Mouse (Mus musculus) forebrain, embryonic 11.5 days (tissue): Measurements from ENCODE around the gene Xrcc6. TPM values are rescaled to one million over a fixed set of nuclear protein-coding genes. Genes with fewer than 3 reads are reported as not detected.

Source experiments
- ATAC-seq: fragments of 200-750 bp; cut with Nextera tagmentation; replicated peaks from 2 replicates; pipeline ENCODE4 v1.8.0; 2017; ENCODE audit warnings: moderate TSS enrichment; ENCODE audit not compliant: low FRiP score
- DNase-seq: peaks from one replicate; pipeline ENCODE4 v3.0.0-alpha.2; 2017; ENCODE audit warnings: low spot score
- H3K27ac ChIP-seq: fragments of 300-500 bp; sonication (generic); 2 replicates; pipeline ENCODE4 v1.5.1; 2014; ENCODE audit warnings: low read depth, low read length
- H3K27me3 ChIP-seq: fragments of 300-500 bp; sonication (generic); 2 replicates; pipeline ENCODE4 v1.6.1; 2014; ENCODE audit warnings: mild to moderate bottlenecking, low read length, mixed read lengths; ENCODE audit not compliant: control insufficient read depth, insufficient read depth
- H3K36me3 ChIP-seq: fragments of 300-500 bp; sonication (generic); 2 replicates; pipeline ENCODE4 v1.6.1; 2014; ENCODE audit warnings: mild to moderate bottlenecking, low read length, moderate library complexity, mixed read lengths; ENCODE audit not compliant: control insufficient read depth, insufficient read depth
- H3K4me1 ChIP-seq: fragments of 300-500 bp; sonication (generic); replicated peaks from 2 replicates; pipeline ENCODE4 v1.6.1; 2014; ENCODE audit warnings: low read length, mixed read lengths; ENCODE audit not compliant: control insufficient read depth, insufficient read depth
- H3K4me2 ChIP-seq: fragments of 300-500 bp; sonication (generic); 2 replicates; pipeline ENCODE4 v1.6.1; 2014; ENCODE audit warnings: low read depth, mild to moderate bottlenecking, low read length, moderate library complexity, mixed read lengths; ENCODE audit not compliant: severe bottlenecking
- H3K4me3 ChIP-seq: fragments of 300-500 bp; sonication (generic); 2 replicates; pipeline ENCODE4 v1.5.1; 2014; ENCODE audit warnings: low read depth, low read length
- H3K9ac ChIP-seq: fragments of 300-500 bp; sonication (generic); 2 replicates; pipeline ENCODE4 v1.6.1; 2014; ENCODE audit warnings: low read length
- H3K9me3 ChIP-seq: fragments of 300-500 bp; sonication (generic); 2 replicates; pipeline ENCODE4 v1.6.1; 2016; ENCODE audit warnings: low read length, mixed read lengths; ENCODE audit not compliant: control insufficient read depth
- WGBS: fragments of 180-500 bp; shearing (Covaris S2); extraction: QIAGEN DNeasy Blood & Tissue Kit; methylation state at CpG from one replicate; pipeline ENCODE4 v1.1.7; 2014; 5-methylcytosine and 5-hydroxymethylcytosine counted together
- polyA plus RNA-seq: library from polyadenylated mRNA; unstranded; fragments of >200 nt; fragmentation: Nextera tagmentation; extraction: Ambion mirVana; gene quantifications from 2 replicates; pipeline ENCODE4 v1.2.1, GENCODE M21; 2014

Gene Xrcc6
- polyA plus RNA-seq, 1 experiment from 2014 or later: 72.9 TPM

GRCm38 (mm10) chr15:82017461-82017860 is 29.8 kb downstream of the Xrcc6 start:
- no peaks in the 10 kb centered on the region for H3K9me3 ChIP-seq
- H3K27me3 ChIP-seq: no peaks in the 10 kb centered on the region
- H3K4me2 ChIP-seq: no peak overlapping the region
- DNase-seq: no peak
- no peaks in the 10 kb centered on the region for H3K36me3 ChIP-seq
- peaks cover 3% of the 10 kb centered on the region for H3K4me1 ChIP-seq
- ATAC-seq: no peak
- H3K9ac ChIP-seq: no peak overlapping the region
- H3K27ac ChIP-seq: no peak overlapping the region
- WGBS: 78% methylated on average over 4 of the region's 4 CpGs
- H3K4me3 ChIP-seq: no peak overlapping the region

- Histone ChIP-seq H3K27me3 (no peaks in the 10 kb centered on the region), H3K4me1 (peaks cover 3% of the 10 kb centered on the region), H3K4me2 (no peak overlapping the region), H3K9ac (no peak overlapping the region), H3K4me3 (no peak overlapping the region), H3K27ac (no peak overlapping the region), H3K9me3 (no peaks in the 10 kb centered on the region), H3K36me3 (no peaks in the 10 kb centered on the region; the same call in 1 of the 2 replicates)
- DNase-seq (no peak), ATAC-seq (no peak)
- 84% methylated on average over 3 of the region's 3 CpGs for WGBS
These were observed 31.7 kb downstream of the Xrcc6 start for GRCm38 (mm10) chr15:82019288-82019687.

DNA sequence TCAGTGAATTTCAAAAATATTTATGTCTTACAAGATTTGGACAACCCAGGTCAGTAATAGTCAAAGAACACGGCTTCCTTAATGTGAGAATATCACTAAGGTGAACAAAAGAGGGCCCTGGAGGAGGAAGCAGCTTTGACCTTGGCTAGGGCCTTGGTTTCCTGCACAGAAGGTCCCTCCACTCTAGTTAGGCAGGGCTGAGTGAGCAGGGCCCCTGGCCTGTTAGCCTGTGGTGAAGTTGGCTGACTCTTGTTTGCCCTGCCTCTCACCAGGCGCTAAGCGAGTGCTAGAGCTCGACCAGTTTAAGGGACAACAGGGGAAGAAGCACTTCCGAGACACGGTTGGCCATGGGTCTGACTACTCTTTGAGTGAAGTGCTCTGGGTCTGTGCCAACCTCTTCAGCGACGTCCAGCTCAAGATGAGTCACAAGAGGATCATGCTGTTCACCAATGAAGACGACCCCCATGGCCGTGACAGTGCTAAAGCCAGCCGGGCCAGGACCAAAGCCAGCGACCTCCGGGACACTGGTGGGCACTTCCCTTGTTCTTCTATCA is 35.0 kb downstream of the Xrcc6 start:
- Histone ChIP-seq H3K4me1 (no peaks in the 10 kb centered on the region), H3K27ac (no peak overlapping the region), H3K27me3 (no peaks in the 10 kb centered on the region), H3K4me2 (no peak overlapping the region), H3K9ac (no peak overlapping the region), H3K4me3 (no peak overlapping the region), H3K36me3 (peaks cover 13% of the 10 kb centered on the region), H3K9me3 (no peaks in the 10 kb centered on the region)
- ATAC-seq (no peak), DNase-seq (no peak)
- WGBS: 91% methylated on average over 13 of the region's 13 CpGs

DNA sequence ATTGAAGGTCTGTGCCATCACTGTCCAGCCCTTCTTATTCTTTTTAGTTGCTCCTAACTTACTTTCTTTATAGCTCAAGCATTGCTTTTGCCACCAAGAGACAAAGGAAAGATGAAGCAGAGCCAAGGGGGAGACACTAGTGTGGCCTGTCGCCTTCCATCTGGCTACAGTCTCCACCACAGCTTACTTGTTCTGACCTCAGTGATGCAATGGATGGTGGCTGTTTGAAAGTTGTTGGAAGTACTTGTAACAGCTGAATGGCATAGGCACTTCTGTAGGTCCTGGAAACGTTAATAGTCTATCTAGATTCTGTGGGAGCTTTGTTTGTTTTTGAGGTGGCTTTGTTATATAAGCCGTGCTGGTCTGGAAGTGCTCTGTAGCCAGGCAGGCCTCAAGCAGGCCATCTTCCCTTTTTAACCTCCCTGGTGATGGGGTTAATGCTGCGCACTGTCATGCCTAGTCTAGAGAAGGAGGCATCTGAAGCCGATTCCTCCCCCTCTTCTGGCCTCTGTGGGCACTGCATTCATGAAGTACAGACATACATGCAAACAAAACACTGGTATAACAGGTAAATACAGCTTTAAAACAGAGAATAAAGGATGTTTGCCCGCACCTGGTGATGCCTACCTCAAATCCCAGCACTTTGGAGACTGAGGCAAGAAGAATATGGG is 36.5 kb downstream of the Xrcc6 start:
- DNase-seq: no peak
- H3K4me3 ChIP-seq: no peak overlapping the region
- H3K4me2 ChIP-seq: no peak overlapping the region
- H3K36me3 ChIP-seq: peaks cover 14% of the 10 kb centered on the region
- H3K27me3 ChIP-seq: no peaks in the 10 kb centered on the region
- no peaks in the 10 kb centered on the region for H3K9me3 ChIP-seq
- 92% methylated on average over 6 of the region's 6 CpGs for WGBS
- H3K4me1 ChIP-seq: no peaks in the 10 kb centered on the region
- no peak for ATAC-seq
- no peak overlapping the region for H3K27ac ChIP-seq
- H3K9ac ChIP-seq: no peak overlapping the region

- Histone ChIP-seq H3K9ac (no peak overlapping the region), H3K4me3 (no peak overlapping the region), H3K27ac (no peak overlapping the region), H3K4me1 (no peaks in the 10 kb centered on the region), H3K27me3 (no peaks in the 10 kb centered on the region), H3K9me3 (no peaks in the 10 kb centered on the region), H3K4me2 (no peak overlapping the region), H3K36me3 (peaks cover 17% of the 10 kb centered on the region)
- WGBS: 95% methylated on average over 7 of the region's 7 CpGs
- ATAC-seq: no peak
- DNase-seq: no peak
These were observed 39.6 kb downstream of the Xrcc6 start for GRCm38 (mm10) chr15:82027276-82027675.

DNA sequence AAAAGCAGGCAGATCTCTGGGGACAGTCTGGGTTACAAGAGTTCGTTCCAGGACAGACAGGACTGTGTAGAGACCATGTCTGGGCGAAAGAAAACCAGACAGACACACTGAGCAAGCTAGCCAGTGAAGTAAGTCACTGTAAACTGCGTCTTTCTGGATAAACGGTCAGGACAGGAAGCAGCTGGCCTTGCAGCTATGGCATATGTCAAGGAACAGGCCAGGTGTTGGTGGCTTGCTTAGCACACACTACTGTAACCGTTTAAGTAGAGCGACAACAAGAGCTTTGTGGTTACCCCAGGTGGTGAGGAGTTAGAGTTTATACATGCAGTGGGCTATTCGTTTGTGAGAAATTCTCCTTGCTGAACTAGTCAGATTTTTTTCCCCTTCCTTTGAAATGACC is 40.1 kb downstream of the Xrcc6 start:
- DNase-seq (no peak), ATAC-seq (no peak)
- H3K9me3 ChIP-seq: no peaks in the 10 kb centered on the region
- WGBS: 92% methylated on average over 7 of the region's 7 CpGs
- no peak overlapping the region for H3K4me2 ChIP-seq
- peaks cover 17% of the 10 kb centered on the region for H3K36me3 ChIP-seq
- H3K4me1 ChIP-seq: no peaks in the 10 kb centered on the region
- H3K27me3 ChIP-seq: no peaks in the 10 kb centered on the region
- no peak overlapping the region for H3K9ac ChIP-seq
- no peak overlapping the region for H3K27ac ChIP-seq
- no peak overlapping the region for H3K4me3 ChIP-seq

- 91% methylated on average over 7 of the region's 7 CpGs for WGBS
- Histone ChIP-seq H3K9me3 (no peaks in the 10 kb centered on the region), H3K4me2 (no peak overlapping the region), H3K27me3 (no peaks in the 10 kb centered on the region), H3K4me3 (no peak overlapping the region), H3K9ac (no peak overlapping the region), H3K4me1 (no peaks in the 10 kb centered on the region), H3K36me3 (peaks cover 7% of the 10 kb centered on the region; the same call in 1 of the 2 replicates), H3K27ac (no peak overlapping the region)
- ATAC-seq: no peak
- no peak for DNase-seq
These were observed 44.8 kb downstream of the Xrcc6 start for GRCm38 (mm10) chr15:82032386-82032785.

GRCm38 (mm10) chr15:82033762-82034161 is 46.1 kb downstream of the Xrcc6 start, which contains the start of gene Desi1:
TSS of gene Desi1 (minus strand) at chr15:82033862.
- H3K9me3 ChIP-seq: no peaks in the 10 kb centered on the region
- H3K27me3 ChIP-seq: no peaks in the 10 kb centered on the region
- H3K9ac ChIP-seq: no peak within 1 kb of the TSS
- no peak within 1 kb of the TSS for H3K4me3 ChIP-seq
- 94% methylated on average over 4 of the region's 4 CpGs for WGBS
- no peaks in the 10 kb centered on the region for H3K4me1 ChIP-seq
- no peak within 1 kb of the TSS for H3K4me2 ChIP-seq
- peaks cover 3% of the 10 kb centered on the region; the same call in 1 of the 2 replicates for H3K36me3 ChIP-seq
- no peak for ATAC-seq
- H3K27ac ChIP-seq: no peak within 1 kb of the TSS
- DNase-seq: no peak
